Mouse (Mus musculus) ovary, postnatal 10 days (tissue): ENCODE results near the gene Gm14410.
"Not testable (repeated sequence)": the region's sequence is repeated elsewhere in the genome, so short reads cannot be mapped to it uniquely, and the experiment has no call there.

Experiments
- DNase-seq: peaks from one replicate; pipeline ENCODE4 v3.0.0; 2022; ENCODE audit warnings: low spot score

Gene Gm14410

DNA sequence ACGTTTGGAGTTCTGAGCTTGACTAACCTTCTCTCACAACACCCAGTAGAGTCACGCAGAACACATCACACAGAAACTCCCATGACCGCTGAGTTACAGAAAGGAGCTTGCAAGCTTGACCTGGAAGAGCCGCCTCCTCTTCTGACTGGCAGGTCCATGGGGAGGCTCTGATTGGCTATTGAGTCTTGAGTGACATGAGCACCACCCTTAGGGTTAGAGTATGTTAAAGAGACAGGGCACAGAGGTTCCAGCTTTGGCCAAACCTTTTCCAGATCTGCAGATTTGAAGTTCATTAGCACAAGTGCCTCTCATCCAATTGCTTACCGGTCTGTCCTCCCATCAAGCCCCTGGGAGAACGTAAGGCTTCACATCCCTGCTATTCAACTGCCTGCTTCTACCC lies at the start of gene Gm14410:
Gene Gm14410 (minus strand): TSS at position 81 of the 400 bp plus-strand sequence.
- peak; percentile 24 for DNase-seq

DNA sequence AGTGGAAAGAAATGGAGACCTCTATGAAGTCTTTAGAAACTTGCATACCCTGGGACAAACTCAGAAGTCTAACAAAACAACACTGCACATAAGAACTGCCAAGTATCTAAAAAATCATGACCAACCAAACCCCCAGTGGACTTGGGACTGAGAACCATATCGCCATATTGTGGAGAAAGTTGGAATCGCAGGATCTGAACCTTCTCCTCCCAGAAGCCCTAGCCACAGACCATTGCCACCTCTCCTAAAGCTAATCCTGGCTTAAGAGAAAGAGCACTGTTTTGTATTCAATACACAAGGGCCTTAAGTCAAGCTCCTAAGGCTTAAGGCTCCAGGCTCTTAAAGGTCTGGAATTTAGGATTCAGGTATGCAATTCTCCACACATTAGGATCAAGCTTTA lies 41.2 kb upstream of the Gm14410 start:
- DNase-seq: not testable (repeated sequence)

DNA sequence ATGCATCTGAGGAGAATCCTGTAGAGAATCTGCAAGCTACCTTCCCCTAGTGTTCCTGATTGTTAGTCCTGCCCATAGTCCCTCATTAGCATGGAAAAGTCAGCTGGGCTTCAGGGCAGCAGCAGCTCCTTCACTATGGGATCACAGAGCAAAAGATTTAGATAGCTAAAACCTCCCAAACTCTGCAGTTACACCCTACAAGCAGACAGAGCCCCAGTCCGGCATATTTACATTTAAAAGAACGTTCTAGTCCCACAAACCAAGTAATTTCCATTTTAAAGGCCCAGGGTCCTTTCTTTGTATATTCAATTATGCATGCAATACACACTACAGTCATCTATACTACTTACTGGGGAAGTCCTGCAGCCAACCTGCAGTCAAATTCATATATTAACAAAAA lies 24.2 kb upstream of the Gm14410 start:
- not testable (repeated sequence) for DNase-seq

DNA sequence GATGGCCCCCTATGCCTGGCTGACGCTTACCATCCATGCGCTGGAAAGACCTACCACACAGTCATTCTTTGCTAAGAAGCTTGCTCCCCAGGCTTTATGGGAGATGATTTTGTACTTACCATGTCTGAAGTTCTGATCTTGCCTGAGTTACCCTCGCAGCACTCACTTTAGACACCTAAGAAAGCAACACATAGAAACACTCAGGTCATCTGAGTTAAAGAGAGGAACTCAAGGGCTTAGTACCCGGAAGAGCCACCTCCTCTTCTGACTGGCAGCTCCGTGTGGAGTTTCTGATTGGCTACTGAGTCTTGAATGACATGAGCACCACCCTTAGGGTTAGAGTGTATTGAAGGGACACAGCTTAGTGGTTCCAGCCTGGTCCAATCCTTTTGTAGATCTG lies 33.5 kb downstream of the Gm14410 start:
- DNase-seq: not testable (repeated sequence)
